Mouse (Mus musculus) stomach, postnatal 0 days (tissue): Measurements from ENCODE around the gene Sucnr1.

Experiments
- CTCF ChIP-seq: IDR thresholded peaks from 2 replicates; pipeline ENCODE4 v1.5.1; 2016; ENCODE audit warnings: antibody characterized with exemption, low read depth, mild to moderate bottlenecking, moderate library complexity
- EP300 ChIP-seq: optimal IDR thresholded peaks from 2 replicates; pipeline ENCODE3; 2016; ENCODE audit warnings: antibody characterized with exemption

- no peak for TF ChIP-seq EP300
- TF ChIP-seq CTCF = no peak
These were observed 16.9 kb downstream of the Sucnr1 start for GRCm38 (mm10) chr3:60098521-60098920.
